Mouse (Mus musculus) heart, embryonic 10.5 days (tissue): Measurements from ENCODE around the gene Polr1a. TPM values are rescaled to one million over a fixed set of nuclear protein-coding genes. Genes with fewer than 3 reads are reported as not detected.

ENCODE experiments used
- DNase-seq: peaks from one replicate; pipeline ENCODE4 v3.0.0-alpha.2; 2017; ENCODE audit warnings: low spot score
- H3K27ac ChIP-seq: fragments of 300-500 bp; sonication (generic); 2 replicates; pipeline ENCODE4 v1.5.1; 2016; ENCODE audit warnings: mild to moderate bottlenecking
- H3K27me3 ChIP-seq: fragments of 300-500 bp; sonication (generic); 2 replicates; pipeline ENCODE4 v1.6.1; 2016; ENCODE audit warnings: mild to moderate bottlenecking; ENCODE audit not compliant: poor library complexity, insufficient read depth, severe bottlenecking
- H3K36me3 ChIP-seq: fragments of 300-500 bp; sonication (generic); 2 replicates; pipeline ENCODE4 v1.6.1; 2016; ENCODE audit warnings: mild to moderate bottlenecking, moderate library complexity
- H3K4me1 ChIP-seq: fragments of 300-500 bp; sonication (generic); 2 replicates; pipeline ENCODE4 v1.6.1; 2016; ENCODE audit warnings: mild to moderate bottlenecking
- H3K4me3 ChIP-seq: fragments of 300-500 bp; sonication (generic); 2 replicates; pipeline ENCODE4 v1.5.1; 2016; ENCODE audit warnings: mild to moderate bottlenecking, moderate library complexity
- H3K9me3 ChIP-seq: fragments of 300-500 bp; sonication (generic); 2 replicates; pipeline ENCODE4 v1.6.1; 2016; ENCODE audit warnings: mild to moderate bottlenecking, moderate library complexity
- WGBS: fragments of 180-500 bp; shearing (Covaris S2); methylation state at CpG from one replicate; pipeline ENCODE4 v1.1.7; 2016; 5-methylcytosine and 5-hydroxymethylcytosine counted together
- polyA plus RNA-seq: library from polyadenylated mRNA; unstranded; fragments of >200 nt; fragmentation: Nextera tagmentation; extraction: Ambion mirVana; gene quantifications from 2 replicates; pipeline ENCODE4 v1.2.1, GENCODE M21; 2016

The Polr1a gene
- polyA plus RNA-seq, 1 experiment from 2014 or later: 40.0 TPM

DNA sequence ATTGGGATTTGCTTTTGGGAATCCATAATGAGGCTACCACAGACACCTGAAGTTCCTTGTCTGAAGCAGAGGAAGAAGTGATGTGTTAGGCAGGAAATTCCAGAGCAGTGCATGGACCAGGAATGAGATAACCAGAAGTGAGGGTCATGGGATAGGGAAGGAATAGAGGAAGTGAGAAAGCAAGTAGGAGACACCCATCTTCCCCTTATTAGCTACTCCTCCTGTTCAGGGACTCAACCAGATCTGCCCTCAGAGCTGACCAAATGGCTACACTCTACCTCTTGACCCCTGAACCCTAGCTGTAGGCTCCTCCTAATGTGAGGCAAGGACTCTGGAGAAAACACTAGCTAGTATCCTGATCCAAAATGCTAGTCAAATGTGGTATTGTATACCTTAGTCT is 116.6 kb downstream of the Polr1a start:
- Histone ChIP-seq H3K4me3 (no peak overlapping the region), H3K27ac (no peak overlapping the region), H3K4me1 (peaks cover 5% of the 10 kb centered on the region; the same call in 1 of the 2 replicates), H3K27me3 (no peaks in the 10 kb centered on the region), H3K36me3 (no peaks in the 10 kb centered on the region), H3K9me3 (no peaks in the 10 kb centered on the region)
- no peak for DNase-seq

DNA sequence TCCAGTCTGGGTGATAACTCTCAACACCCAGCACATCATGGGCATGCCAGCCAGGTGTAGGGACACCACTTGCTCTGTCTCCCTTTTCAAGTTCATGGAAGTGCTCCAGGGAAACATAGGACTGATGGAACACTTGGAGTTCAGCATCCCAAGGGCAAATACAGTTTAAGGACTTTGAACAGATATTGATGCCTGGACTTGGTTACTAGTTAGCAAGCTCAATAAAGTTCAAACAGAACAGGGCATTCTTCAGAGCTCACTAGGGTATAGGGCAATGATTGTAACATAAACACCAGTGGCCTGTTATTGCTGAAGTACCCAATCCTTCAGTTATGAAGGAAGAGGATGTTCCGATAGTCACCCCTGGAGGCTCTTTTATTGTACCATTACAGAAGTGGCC is 119.2 kb downstream of the Polr1a start:
- H3K27me3 ChIP-seq: no peaks in the 10 kb centered on the region
- H3K27ac ChIP-seq: no peak overlapping the region
- peaks cover 5% of the 10 kb centered on the region; the same call in 1 of the 2 replicates for H3K4me1 ChIP-seq
- H3K9me3 ChIP-seq: no peaks in the 10 kb centered on the region
- no peak for DNase-seq
- no peak overlapping the region for H3K4me3 ChIP-seq
- no peaks in the 10 kb centered on the region for H3K36me3 ChIP-seq
- 94% methylated on average over 1 of the region's 1 CpGs for WGBS

DNA sequence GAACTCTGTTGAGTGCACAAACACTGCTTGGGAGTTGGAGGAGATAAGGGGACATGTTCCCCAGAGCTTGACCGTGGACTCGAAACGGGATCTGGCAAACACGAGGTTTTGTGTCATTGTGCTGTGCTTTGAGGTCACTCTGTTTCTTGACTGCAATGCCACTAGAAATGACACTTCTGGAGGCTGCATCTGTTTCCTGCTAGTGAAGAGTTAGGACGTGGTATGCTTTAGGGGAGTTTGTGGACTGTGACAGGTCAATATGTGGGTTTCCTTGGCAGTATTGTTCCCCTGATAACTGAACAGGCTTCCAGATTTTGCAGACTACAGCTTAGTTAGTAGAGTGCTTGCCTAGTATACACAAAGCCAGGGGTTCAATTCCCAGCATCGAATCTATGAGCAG is 120.8 kb downstream of the Polr1a start:
- WGBS: 55% methylated on average over 6 of the region's 6 CpGs
- H3K9me3 ChIP-seq: no peaks in the 10 kb centered on the region

More for the DNA sequence above, 120.8 kb downstream of the Polr1a start:
- Histone ChIP-seq H3K36me3 (no peaks in the 10 kb centered on the region), H3K4me1 (peaks cover 5% of the 10 kb centered on the region; the same call in 1 of the 2 replicates), H3K27me3 (no peaks in the 10 kb centered on the region), H3K27ac (no peak overlapping the region), H3K4me3 (no peak overlapping the region)
- no peak for DNase-seq

Other genes starting within 250 kb of the Polr1a start
- 21.2 and 24.9 TPM in 2 replicates for gene Reep1, start 201.5 kb upstream of the Polr1a start, polyA plus RNA-seq
- 64.7 and 68.8 TPM in 2 replicates for gene Mrpl35, start 82.1 kb upstream of the Polr1a start, polyA plus RNA-seq
- 271 and 337 TPM in 2 replicates for gene Immt, start 77.7 kb upstream of the Polr1a start, polyA plus RNA-seq
- gene Ptcd3, start 303 bp upstream of the Polr1a start, polyA plus RNA-seq: 140 and 141 TPM in 2 replicates
- 59.5 and 64.1 TPM in 2 replicates for gene St3gal5, start 188.5 kb downstream of the Polr1a start, polyA plus RNA-seq